Mouse (Mus musculus) CD4-positive helper T cell, adult 2 months (primary cell): ENCODE results near the gene Prps1l3.

Source experiments
- DNase-seq: peaks from one replicate; pipeline ENCODE4 v3.0.0-alpha.2; 2012; ENCODE audit warnings: low read depth, missing footprints, low spot score

Prps1l3 gene

DNA sequence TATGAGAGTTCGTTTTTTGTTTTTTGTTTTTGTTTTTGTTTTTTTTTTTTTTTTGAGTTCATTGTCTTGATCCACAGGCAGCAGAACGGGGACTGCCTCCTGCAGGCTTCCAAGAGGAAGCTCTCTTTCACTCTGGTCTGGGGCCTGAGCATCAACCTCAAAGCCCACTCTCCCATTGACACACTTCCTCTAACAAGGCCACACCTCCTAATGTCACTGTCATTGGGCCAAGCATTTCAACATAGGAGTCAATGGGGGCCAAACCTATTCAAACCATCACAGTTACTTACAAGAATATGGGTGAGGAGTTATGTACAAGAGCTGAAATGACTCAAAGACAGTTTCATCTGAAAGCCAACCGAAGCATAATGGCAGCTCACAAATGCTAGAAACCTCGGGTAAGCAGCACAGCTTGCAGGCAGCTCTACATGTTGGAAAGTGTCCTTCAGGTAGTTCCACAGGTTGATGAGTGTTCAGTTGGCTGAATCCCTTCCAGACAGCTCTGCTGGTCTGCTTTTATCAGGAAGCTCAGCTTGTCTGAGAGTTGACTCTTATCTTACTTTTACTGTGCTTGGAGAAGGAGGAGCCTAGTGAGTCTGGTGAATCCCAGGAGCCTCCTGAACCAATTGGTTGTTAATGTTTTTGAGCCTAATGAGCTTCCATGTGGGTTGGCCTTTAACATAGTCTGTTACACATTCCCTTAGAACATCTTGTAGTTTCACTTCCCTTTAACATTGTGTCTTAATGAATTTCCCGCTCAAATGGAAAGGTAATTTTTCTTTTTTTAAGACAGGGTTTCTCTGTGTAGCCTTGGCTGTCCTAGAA is 13.7 kb downstream of the Prps1l3 start:
- DNase-seq: no peak

DNA sequence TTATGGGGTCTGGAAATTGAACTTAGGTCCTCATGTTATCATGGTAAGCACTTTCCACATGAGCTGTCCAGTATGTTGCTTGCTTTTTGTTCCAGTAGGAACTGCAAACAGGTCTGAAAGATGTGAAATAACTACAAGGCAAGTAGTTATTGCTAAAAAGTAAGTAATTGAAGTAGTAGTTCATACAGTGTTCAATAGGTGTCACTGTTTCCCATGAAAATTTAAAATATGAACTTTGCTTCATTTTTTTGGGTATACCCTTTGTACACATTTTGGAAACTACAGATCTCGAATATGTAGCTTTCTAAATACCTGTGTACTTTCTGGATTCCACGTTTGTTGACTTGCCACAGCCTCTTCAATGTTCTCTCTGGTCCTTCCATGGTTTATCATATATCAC is 28.4 kb downstream of the Prps1l3 start:
- DNase-seq: no peak

DNA sequence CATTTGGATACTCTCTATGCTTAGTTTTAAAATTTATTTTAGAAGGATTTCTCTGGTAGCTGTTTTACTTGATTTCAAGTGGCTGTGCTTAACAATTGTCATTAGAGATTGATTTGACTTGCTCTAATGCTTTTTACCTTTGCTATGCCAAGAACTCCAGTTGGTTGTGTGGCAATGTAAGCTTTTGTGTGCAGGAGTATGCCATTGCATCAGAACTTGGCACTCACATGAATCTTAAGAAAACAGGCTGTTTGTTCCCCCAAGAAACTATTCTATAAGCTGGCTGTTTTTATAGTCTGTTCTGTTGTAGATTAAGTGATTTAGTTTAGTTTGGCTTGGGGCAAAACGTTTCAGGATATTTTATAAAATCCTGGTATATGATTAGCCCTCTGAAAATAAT is 45.2 kb downstream of the Prps1l3 start:
- DNase-seq: no peak

DNA sequence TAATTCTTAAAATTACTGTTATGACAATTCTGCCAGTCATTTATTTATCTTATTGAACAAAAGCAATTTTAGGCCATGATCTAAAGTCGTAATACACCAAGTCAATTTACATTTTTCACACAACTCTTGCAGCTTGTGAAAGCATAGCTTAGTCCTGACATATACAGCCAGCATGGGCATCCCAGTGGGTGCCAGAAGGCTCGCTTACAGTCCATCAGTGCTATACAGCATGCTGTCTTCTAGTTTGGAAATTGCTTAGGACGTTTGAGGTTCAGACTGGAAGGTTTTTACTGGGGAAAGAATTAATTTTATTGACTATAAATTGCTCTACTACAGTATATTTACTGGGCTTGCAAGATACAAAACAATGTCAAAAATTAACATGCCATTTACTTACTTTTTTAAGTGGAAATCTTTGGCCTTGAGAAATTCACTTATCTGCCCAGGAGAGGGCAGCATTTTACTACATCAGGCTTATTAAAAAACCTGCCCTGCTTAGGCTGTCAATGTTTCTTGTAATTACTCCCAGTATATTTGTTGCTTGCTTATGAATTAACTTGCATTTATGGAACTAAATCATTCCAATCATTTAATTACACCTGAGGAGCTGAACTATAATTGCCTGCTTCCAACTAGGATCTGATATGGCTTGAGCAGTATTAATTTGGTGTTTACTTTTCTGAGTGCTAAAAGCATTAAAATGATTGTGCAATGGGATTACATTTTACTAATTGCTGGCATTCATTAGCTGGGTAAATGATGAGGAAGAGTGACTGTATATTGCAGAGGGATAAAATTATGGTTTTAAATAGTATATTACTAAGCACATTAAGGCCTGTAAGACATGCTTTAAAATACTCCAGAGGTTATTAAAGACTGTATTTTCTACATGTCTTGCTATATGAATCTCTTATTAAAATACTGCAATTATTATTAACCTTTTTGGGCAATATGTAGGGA is 51.2 kb downstream of the Prps1l3 start:
- DNase-seq: peak; percentile 13

DNA sequence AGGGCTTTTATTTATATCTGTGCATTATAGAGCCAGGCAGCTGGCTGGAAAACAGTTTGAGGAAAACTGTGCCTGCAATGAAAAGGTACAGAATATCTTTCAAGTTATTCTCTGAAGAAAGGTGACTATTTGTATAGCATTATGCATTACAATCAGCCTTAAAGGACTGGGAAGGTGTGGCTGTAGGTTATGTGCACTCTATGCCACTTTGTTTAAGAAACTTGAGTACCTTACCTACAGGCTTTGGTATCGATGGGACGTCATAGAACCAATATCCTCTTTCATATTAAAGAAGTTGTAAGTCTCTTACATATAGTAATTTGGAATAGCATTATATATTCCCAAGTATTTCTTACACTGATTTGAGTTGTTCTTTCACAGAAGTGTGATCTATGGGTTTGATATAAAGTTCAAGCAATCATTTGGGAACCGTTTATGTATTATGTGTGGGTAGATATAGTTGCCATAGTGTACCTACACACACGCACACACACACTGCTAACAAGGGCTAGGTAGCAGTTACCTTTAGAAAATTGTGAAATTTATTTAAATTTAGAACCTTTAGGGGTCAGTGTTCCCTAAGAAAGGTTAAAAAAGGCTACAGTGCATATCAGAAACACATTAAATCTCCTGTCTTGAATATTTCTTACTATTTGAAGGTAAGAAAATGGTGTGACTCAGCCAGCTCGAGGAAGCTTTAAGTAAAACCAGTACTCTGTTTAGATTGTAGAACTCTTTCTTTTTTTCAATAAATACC is 55.3 kb downstream of the Prps1l3 start:
- DNase-seq: no peak
